Mouse (Mus musculus): ENCODE data around the gene Fgf8. TPM values are rescaled to one million over a fixed set of nuclear protein-coding genes. Genes with fewer than 3 reads are reported as not detected.
A peak's percentile ranks its signal among the peaks of the same experiment; 100 is the strongest.

Gene Fgf8
- polyA plus RNA-seq, 1 experiment from 2014 or later: 0.37 TPM

- WGBS: 60% methylated on average over 8 of the region's 8 CpGs
- H3K9me3 ChIP-seq: no peaks in the 10 kb centered on the region
- H3K4me2 ChIP-seq: peak overlapping the region; percentile 73
- no peaks in the 10 kb centered on the region for H3K27me3 ChIP-seq (replicated peaks)
- H3K27ac ChIP-seq (replicated peaks): no peak overlapping the region
- H3K9ac ChIP-seq: peak overlapping the region; percentile 95
- H3K4me3 ChIP-seq: peak overlapping the region; percentile 83
- ATAC-seq (ENCODE audit: extremely low read depth, insufficient number of reproducible peaks, low FRiP score, low TSS enrichment): no peak
- H3K36me3 ChIP-seq: peaks cover 45% of the 10 kb centered on the region
- H3K4me1 ChIP-seq: peaks cover 35% of the 10 kb centered on the region
Observed at GRCm38 (mm10) chr19:45781676-45782075, 39.0 kb upstream of the Fgf8 start.

GRCm38 (mm10) chr19:45780350-45780915 lies 37.7 kb upstream of the Fgf8 start:
- H3K9ac ChIP-seq: peak overlapping the region; percentile 95; the same call in 1 of the 2 replicates

GRCm38 (mm10) chr19:45775486-45775885 lies 32.8 kb upstream of the Fgf8 start:
- Histone ChIP-seq H3K27ac (replicated peaks) (no peak overlapping the region), H3K9ac (no peak overlapping the region), H3K4me1 (peaks cover 14% of the 10 kb centered on the region), H3K36me3 (peaks cover 100% of the 10 kb centered on the region), H3K9me3 (no peaks in the 10 kb centered on the region), H3K4me3 (no peak overlapping the region), H3K4me2 (no peak overlapping the region), H3K27me3 (replicated peaks) (no peaks in the 10 kb centered on the region)
- 69% methylated on average over 2 of the region's 2 CpGs for WGBS
- ATAC-seq (ENCODE audit: extremely low read depth, insufficient number of reproducible peaks, low FRiP score, low TSS enrichment): no peak

More at GRCm38 (mm10) chr19:45780350-45780915, 37.7 kb upstream of the Fgf8 start:
- Histone ChIP-seq H3K4me1 (peaks cover 35% of the 10 kb centered on the region), H3K27me3 (replicated peaks) (no peaks in the 10 kb centered on the region), H3K27ac (replicated peaks) (no peak overlapping the region), H3K4me3 (peak overlapping the region; percentile 83), H3K36me3 (peaks cover 58% of the 10 kb centered on the region), H3K9me3 (no peaks in the 10 kb centered on the region), H3K4me2 (peak overlapping the region; percentile 73)
- ATAC-seq (ENCODE audit: extremely low read depth, insufficient number of reproducible peaks, low FRiP score, low TSS enrichment): no peak
- 77% methylated on average over 13 of the region's 13 CpGs for WGBS

GRCm38 (mm10) chr19:45771501-45771900 lies 28.8 kb upstream of the Fgf8 start:
- Histone ChIP-seq H3K27me3 (replicated peaks) (no peaks in the 10 kb centered on the region), H3K4me3 (no peak overlapping the region), H3K4me1 (no peaks in the 10 kb centered on the region), H3K9me3 (no peaks in the 10 kb centered on the region), H3K27ac (replicated peaks) (no peak overlapping the region), H3K4me2 (no peak overlapping the region), H3K9ac (no peak overlapping the region), H3K36me3 (peaks cover 99% of the 10 kb centered on the region)
- no peak for ATAC-seq (ENCODE audit: extremely low read depth, insufficient number of reproducible peaks, low FRiP score, low TSS enrichment)
- WGBS: 84% methylated on average over 5 of the region's 5 CpGs

GRCm38 (mm10) chr19:45760810-45761209 lies 18.1 kb upstream of the Fgf8 start:
- no peaks in the 10 kb centered on the region for H3K4me1 ChIP-seq
- WGBS: 72% methylated on average over 3 of the region's 3 CpGs

GRCm38 (mm10) chr19:45758671-45759070 lies 16.0 kb upstream of the Fgf8 start:
- Histone ChIP-seq H3K36me3 (peaks cover 95% of the 10 kb centered on the region), H3K4me1 (no peaks in the 10 kb centered on the region), H3K4me3 (no peak overlapping the region), H3K27me3 (replicated peaks) (no peaks in the 10 kb centered on the region), H3K4me2 (no peak overlapping the region), H3K9me3 (no peaks in the 10 kb centered on the region), H3K9ac (no peak overlapping the region), H3K27ac (replicated peaks) (no peak overlapping the region)
- 89% methylated on average over 5 of the region's 5 CpGs for WGBS
- no peak for ATAC-seq (ENCODE audit: extremely low read depth, insufficient number of reproducible peaks, low FRiP score, low TSS enrichment)

More at GRCm38 (mm10) chr19:45760810-45761209, 18.1 kb upstream of the Fgf8 start:
- Histone ChIP-seq H3K4me3 (no peak overlapping the region), H3K4me2 (no peak overlapping the region), H3K27me3 (replicated peaks) (no peaks in the 10 kb centered on the region), H3K27ac (replicated peaks) (no peak overlapping the region), H3K9me3 (no peaks in the 10 kb centered on the region), H3K36me3 (peaks cover 95% of the 10 kb centered on the region), H3K9ac (no peak overlapping the region)
- no peak for ATAC-seq (ENCODE audit: extremely low read depth, insufficient number of reproducible peaks, low FRiP score, low TSS enrichment)

GRCm38 (mm10) chr19:45753551-45753950 lies 10.8 kb upstream of the Fgf8 start:
- WGBS: 91% methylated on average over 3 of the region's 3 CpGs
- H3K27me3 ChIP-seq (replicated peaks): no peaks in the 10 kb centered on the region
- H3K9ac ChIP-seq: no peak overlapping the region
- peaks cover 82% of the 10 kb centered on the region for H3K36me3 ChIP-seq
- no peak for ATAC-seq (ENCODE audit: extremely low read depth, insufficient number of reproducible peaks, low FRiP score, low TSS enrichment)
- H3K4me2 ChIP-seq: no peak overlapping the region
- H3K27ac ChIP-seq (replicated peaks): no peak overlapping the region
- H3K9me3 ChIP-seq: no peaks in the 10 kb centered on the region
- peaks cover 9% of the 10 kb centered on the region for H3K4me1 ChIP-seq
- H3K4me3 ChIP-seq: no peak overlapping the region

- H3K9ac ChIP-seq: no peak overlapping the region
- H3K27ac ChIP-seq (replicated peaks): no peak overlapping the region
- 87% methylated on average over 7 of the region's 7 CpGs for WGBS
- 0 out of 2 replicates have a peak, but pooled peaks cover 4% of the 10 kb centered on the region for H3K27me3 ChIP-seq (replicated peaks)
- H3K4me2 ChIP-seq: no peak overlapping the region
- no peak for ATAC-seq (ENCODE audit: extremely low read depth, insufficient number of reproducible peaks, low FRiP score, low TSS enrichment)
- peaks cover 22% of the 10 kb centered on the region for H3K4me1 ChIP-seq
- H3K36me3 ChIP-seq: peaks cover 66% of the 10 kb centered on the region
- H3K9me3 ChIP-seq: no peaks in the 10 kb centered on the region
- no peak overlapping the region for H3K4me3 ChIP-seq
Observed at GRCm38 (mm10) chr19:45751881-45752280, 9.2 kb upstream of the Fgf8 start.

- Histone ChIP-seq H3K9me3 (no peaks in the 10 kb centered on the region), H3K9ac (peak within 1 kb of the TSS; percentile 95), H3K36me3 (peaks cover 42% of the 10 kb centered on the region), H3K4me2 (peak within 1 kb of the TSS; percentile 98), H3K27ac (replicated peaks) (no peak within 1 kb of the TSS), H3K4me3 (peak within 1 kb of the TSS; percentile 96), H3K4me1 (peaks cover 40% of the 10 kb centered on the region), H3K27me3 (replicated peaks) (peaks cover 26% of the 10 kb centered on the region)
- ATAC-seq (ENCODE audit: extremely low read depth, insufficient number of reproducible peaks, low FRiP score, low TSS enrichment): peak; percentile 69; the same call in 1 of the 2 replicates
- WGBS: under 1% methylated on average over 57 of the region's 60 CpGs
Observed at GRCm38 (mm10) chr19:45749243-45750043, 6.7 kb upstream of the Fgf8 start, which contains the start of gene Npm3. Gene Npm3, minus strand, starts transcription at chr19:45749591.

- H3K9ac ChIP-seq: peak overlapping the region; percentile 95
- peak overlapping the region; percentile 96 for H3K4me3 ChIP-seq
- peak; percentile 12; the same call in 1 of the 2 replicates for ATAC-seq (ENCODE audit: extremely low read depth, insufficient number of reproducible peaks, low FRiP score, low TSS enrichment)
- peaks cover 40% of the 10 kb centered on the region for H3K4me1 ChIP-seq
- H3K27ac ChIP-seq (replicated peaks): no peak overlapping the region
- peak overlapping the region; percentile 98 for H3K4me2 ChIP-seq
- no peaks in the 10 kb centered on the region for H3K9me3 ChIP-seq
- peaks cover 35% of the 10 kb centered on the region for H3K36me3 ChIP-seq
- 1% methylated on average over 33 of the region's 33 CpGs for WGBS
- H3K27me3 ChIP-seq (replicated peaks): peaks cover 33% of the 10 kb centered on the region
Observed at GRCm38 (mm10) chr19:45748691-45749242, 6.1 kb upstream of the Fgf8 start.

GRCm38 (mm10) chr19:45748206-45748605 lies 5.5 kb upstream of the Fgf8 start:
- no peak for ATAC-seq (ENCODE audit: extremely low read depth, insufficient number of reproducible peaks, low FRiP score, low TSS enrichment)
- no peak overlapping the region for H3K27ac ChIP-seq (replicated peaks)
- H3K9me3 ChIP-seq: no peaks in the 10 kb centered on the region
- peaks cover 39% of the 10 kb centered on the region for H3K27me3 ChIP-seq (replicated peaks)
- H3K4me1 ChIP-seq: peaks cover 41% of the 10 kb centered on the region
- H3K4me2 ChIP-seq: peak overlapping the region; percentile 98
- H3K4me3 ChIP-seq: peak overlapping the region; percentile 96
- peaks cover 30% of the 10 kb centered on the region for H3K36me3 ChIP-seq
- 38% methylated on average over 9 of the region's 9 CpGs for WGBS
- H3K9ac ChIP-seq: peak overlapping the region; percentile 95

Data from heart, embryonic 13.5 days (tissue).